ENCODE assay signal across 8 mouse cellular contexts in genomic region chr5:149005701-149006361, GRCm38 (mm10). TPM values are rescaled to one million over a fixed set of nuclear protein-coding genes. Genes with fewer than 3 reads are reported as not detected.
DNase-seq lines count a peak whose midpoint lies in the region; ATAC-seq and TF ChIP-seq lines count a peak whose summit lies in the region.

No protein-coding gene starts in this region.

- peak overlapping the region; percentile 54 for H3K4me2 ChIP-seq in limb, embryonic 12.5 days

- no peak for ATAC-seq in limb, embryonic 12.5 days (ENCODE audit: insufficient number of reproducible peaks, insufficient read depth, low FRiP score, low TSS enrichment, low read depth)
- no peak for ATAC-seq in erythroblast, adult 5-6 weeks (replicated peaks; ENCODE audit: low FRiP score, poor library complexity, severe bottlenecking)

- H3K27ac ChIP-seq in limb, embryonic 12.5 days: peak overlapping the region; percentile 85
- peak overlapping the region; percentile 86 for H3K27ac ChIP-seq in olfactory bulb, adult 2 months (ENCODE audit: insufficient read depth, low read depth, low read length)

- peak overlapping the region; percentile 23 for H3K4me3 ChIP-seq in limb, embryonic 12.5 days (replicated peaks)
- H3K4me3 ChIP-seq in olfactory bulb, adult 2 months (ENCODE audit: insufficient read depth, low read depth, low read length): no peak overlapping the region

- H3K9me3 ChIP-seq in limb, embryonic 12.5 days: no peaks in the 10 kb centered on the region

- 57% methylated on average over 9 of the region's 9 CpGs for WGBS in limb, embryonic 12.5 days
- WGBS in olfactory bulb, adult 2 months: 46% methylated on average over 9 of the region's 9 CpGs

- H3K9ac ChIP-seq in limb, embryonic 12.5 days (replicated peaks): peak overlapping the region; percentile 47; the same call in 1 of the 2 replicates

- DNase-seq in cerebellum, adult 9-10 months: peak; percentile 33
- DNase-seq in cerebellum, adult 11-12 months: no peak
- DNase-seq in spleen, postnatal 10 days (ENCODE audit: low spot score in 2 of 2): peak; percentile 18 to 29
- DNase-seq in spleen, postnatal 4 days (ENCODE audit: low spot score in 2 of 2): no peak
- DNase-seq in urinary bladder, postnatal 14 days (ENCODE audit: low spot score): no peak

- TF ChIP-seq POLR2A in olfactory bulb, adult 2 months (IDR thresholded peaks at IDR 0.05; ENCODE audit: insufficient read depth, low read depth, low read length): no peak

- H3K27me3 ChIP-seq in limb, embryonic 12.5 days: no peaks in the 10 kb centered on the region

- TF ChIP-seq CTCF in olfactory bulb, adult 2 months (IDR thresholded peaks at IDR 0.05; ENCODE audit: insufficient read depth, low read depth, low read length): no peak

- no peaks in the 10 kb centered on the region for H3K36me3 ChIP-seq in limb, embryonic 12.5 days

- peaks cover 48% of the 10 kb centered on the region for H3K4me1 ChIP-seq in limb, embryonic 12.5 days (replicated peaks)
- H3K4me1 ChIP-seq in olfactory bulb, adult 2 months (ENCODE audit: control insufficient read depth, insufficient read depth, low read length): peaks cover 3% of the 10 kb centered on the region; the same call in 1 of the 2 replicates

RNA-seq across cellular contexts. Expression of gene Gm42791, which starts 10.9 kb away (rescaled TPM):
- 0.99 and 2.6 TPM in 2 replicates for polyA plus RNA-seq in limb, embryonic 12.5 days (2016; fragmentation: Nextera tagmentation; extraction: Ambion mirVana)
- polyA plus RNA-seq in olfactory bulb, adult 2 months (2012; ENCODE audit: insufficient read depth, insufficient read length, low replicate concordance, missing spikeins): not detected in 2 replicates
- 1.9 TPM in 1 of 2 replicates, not detected in the other for total RNA-seq in erythroblast, adult 5-6 weeks (2015; ENCODE audit: low replicate concordance)
- 14.2 TPM in 1 of 2 replicates, not detected in the other for total RNA-seq in erythroblast, adult 5-6 weeks (2017; ENCODE audit: low replicate concordance)

Comparison
In these comparisons a context has a peak if more than half of its experiments do, and no peak if none do; other contexts are left out.
1. DNase-seq: peak in cerebellum, adult 9-10 months (single experiment) and spleen, postnatal 10 days (2 of 2); none in cerebellum, adult 11-12 months (single experiment), spleen, postnatal 4 days (0 of 2) and urinary bladder, postnatal 14 days (single experiment).